Mouse (Mus musculus) lung, postnatal 14 days (tissue): ENCODE measurements at regions not wholly inside any gene's neighbourhood (a gene's known extent, or its start where the extent isn't known, plus 50 kb on each side); places are given as distances from the start of the nearest gene placed in this dataset.
"Not testable (repeated sequence)": the region's sequence is repeated elsewhere in the genome, so short reads cannot be mapped to it uniquely, and the experiment has no call there.

Source experiments
- DNase-seq: peaks from one replicate; pipeline ENCODE4 v3.0.0; 2021

- DNase-seq = no peak
Measured at GRCm38 (mm10) chr15:3171774-3172173, 96.6 kb upstream of the Selenop start.

GRCm38 (mm10) chr15:3174072-3174471 lies 94.3 kb upstream of the Selenop start:
- DNase-seq = no peak

DNA sequence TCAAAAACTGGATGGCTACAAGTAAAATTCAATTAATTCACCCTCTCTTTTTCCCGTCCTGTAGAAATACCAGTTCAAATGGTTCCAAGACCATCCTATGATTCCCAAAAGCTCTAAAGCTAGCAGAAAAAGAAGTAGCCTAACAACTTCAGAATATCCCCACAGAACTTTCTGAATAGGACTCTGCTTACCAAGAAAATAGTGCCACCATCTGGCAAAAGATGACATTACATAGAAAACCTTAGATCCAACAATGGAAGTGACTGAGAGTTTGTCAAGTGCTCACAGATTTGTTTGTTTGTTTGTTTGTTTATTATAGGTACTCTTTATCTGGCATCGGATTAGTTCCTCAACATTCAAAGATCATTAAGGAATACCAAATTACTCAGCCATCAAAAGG lies 93.5 kb upstream of the Selenop start:
- no peak for DNase-seq

- peak; percentile 66 for DNase-seq
Measured at GRCm38 (mm10) chr15:3201912-3202653, 66.3 kb upstream of the Selenop start.

GRCm38 (mm10) chr15:3205522-3205921 lies 62.8 kb upstream of the Selenop start:
- DNase-seq = no peak

GRCm38 (mm10) chr15:3206076-3206475 lies 62.3 kb upstream of the Selenop start:
- not testable (repeated sequence) for DNase-seq

GRCm38 (mm10) chr15:3213721-3214120 lies 54.6 kb upstream of the Selenop start:
- peak; percentile 75 for DNase-seq

DNA sequence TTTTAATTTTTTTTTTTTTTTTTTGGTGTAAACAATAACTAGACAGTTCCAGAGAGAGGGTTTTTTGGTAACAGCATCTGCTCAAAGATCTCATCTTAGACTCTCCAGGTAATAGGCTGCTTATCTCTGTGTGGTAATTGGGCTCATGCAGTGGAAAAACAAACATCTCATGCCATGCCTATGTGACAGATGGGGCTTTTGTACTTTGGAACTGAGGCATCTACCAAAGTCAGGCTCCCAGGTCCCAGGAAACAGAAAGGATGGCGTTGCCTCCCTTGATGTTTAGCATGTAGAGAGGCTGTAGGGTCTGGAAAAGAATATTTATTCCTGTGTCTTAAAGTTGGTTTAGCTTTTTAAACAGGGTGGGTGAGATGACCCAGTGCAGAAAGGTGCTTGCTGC lies 53.1 kb upstream of the Selenop start:
- no peak for DNase-seq
